ENCODE assay signal across 12 mouse cellular contexts in genomic region chr2:63452164-63452563, GRCm38 (mm10).
A peak's percentile ranks its signal among the peaks of the same experiment; 100 is the strongest.
DNase-seq lines count a peak whose midpoint lies in the region; ATAC-seq and TF ChIP-seq lines count a peak whose summit lies in the region.
"Had no signal": no experiment of that assay in that cellular context is flagged by ENCODE, and none has a peak within 500 bp of the region (broad histone marks: within the 10 kb centered on the region; RNA-seq: fewer than 3 reads in every experiment).

No protein-coding gene starts in this region.

- no peaks in the 10 kb centered on the region for H3K27me3 ChIP-seq in forebrain, embryonic 11.5 days (ENCODE audit: control insufficient read depth, insufficient read depth, low read length)
- H3K27me3 ChIP-seq in forebrain, embryonic 13.5 days = no peaks in the 10 kb centered on the region
- H3K27me3 ChIP-seq in Patski = peaks cover 7% of the 10 kb centered on the region
- H3K27me3 ChIP-seq in midbrain, postnatal 0 days (ENCODE audit: insufficient read depth, low read length) = no peaks in the 10 kb centered on the region

- CTCF ChIA-PET in Patski (lab: Charles Lee) = no interaction called here

- in situ Hi-C loops in Patski (cut with MboI; ENCODE audit: low pct_unique_long_range_greater_than_20kb) = no loop called here

- no peaks in the 10 kb centered on the region for H3K9me3 ChIP-seq in forebrain, embryonic 11.5 days (ENCODE audit: control insufficient read depth, low read length)
- no peaks in the 10 kb centered on the region for H3K9me3 ChIP-seq in forebrain, embryonic 13.5 days (replicated peaks)
- H3K9me3 ChIP-seq in midbrain, postnatal 0 days (ENCODE audit: low read length) = no peaks in the 10 kb centered on the region

- H3K4me3 ChIP-seq in forebrain, embryonic 11.5 days (ENCODE audit: low read depth, low read length) = no peak overlapping the region
- no peak overlapping the region for H3K4me3 ChIP-seq in forebrain, embryonic 13.5 days
- H3K4me3 ChIP-seq in layer of hippocampus, adult 2 months = no peak overlapping the region
- no peak overlapping the region for H3K4me3 ChIP-seq in midbrain, postnatal 0 days (ENCODE audit: low read depth, low read length)
- H3K4me3 ChIP-seq in lung, adult 2 months (replicated peaks; ENCODE audit: extremely low read depth, low read depth, low read length) = no peak overlapping the region

- no peak overlapping the region for H3K27ac ChIP-seq in forebrain, embryonic 11.5 days (ENCODE audit: low read depth, low read length)
- H3K27ac ChIP-seq in forebrain, embryonic 13.5 days = no peak overlapping the region
- no peak overlapping the region for H3K27ac ChIP-seq in layer of hippocampus, adult 2 months
- no peak overlapping the region for H3K27ac ChIP-seq in midbrain, postnatal 0 days (ENCODE audit: low read depth, low read length)
- H3K27ac ChIP-seq: liver, embryonic 14.5 days had no signal

- DNase-seq in forebrain, embryonic 11.5 days (ENCODE audit: low spot score) = no peak
- peak in 1 of 2 experiments; percentile 16 for DNase-seq in layer of hippocampus, adult 2 months (ENCODE audit: low spot score in 2 of 2)
- no peak for DNase-seq in layer of hippocampus, postnatal 10 days (ENCODE audit: low spot score in 2 of 2)
- no peak for DNase-seq in Patski (ENCODE audit: low read depth, low spot score)
- peak; percentile 69 for DNase-seq in midbrain, postnatal 0 days (ENCODE audit: low spot score)
- no peak for DNase-seq in adrenal gland, postnatal 10 days
- DNase-seq in lung, adult 2 months = no peak
- DNase-seq: kidney, adult 11 months; lung, postnatal 4 days had no signal

- H3K4me2 ChIP-seq in forebrain, embryonic 11.5 days (ENCODE audit: low read depth, low read length, severe bottlenecking) = no peak overlapping the region
- no peak overlapping the region for H3K4me2 ChIP-seq in forebrain, embryonic 13.5 days
- no peak overlapping the region for H3K4me2 ChIP-seq in midbrain, postnatal 0 days (ENCODE audit: low read depth, low read length, poor library complexity, severe bottlenecking)

- peak; percentile 84 for TF ChIP-seq CTCF in layer of hippocampus, adult 2 months (conservative IDR thresholded peaks at IDR 0.05)
- peak; percentile 24 for TF ChIP-seq CTCF in Patski (IDR thresholded peaks at IDR 0.05)
- peak; percentile 81 for TF ChIP-seq CTCF in midbrain, postnatal 0 days (IDR thresholded peaks at IDR 0.05)
- TF ChIP-seq CTCF in lung, adult 2 months (IDR thresholded peaks at IDR 0.05; ENCODE audit: insufficient read depth, low read length) = no peak

- H3K36me3 ChIP-seq in forebrain, embryonic 11.5 days (ENCODE audit: control insufficient read depth, insufficient read depth, low read length) = no peaks in the 10 kb centered on the region
- no peaks in the 10 kb centered on the region for H3K36me3 ChIP-seq in forebrain, embryonic 13.5 days (ENCODE audit: poor library complexity, severe bottlenecking)
- no peaks in the 10 kb centered on the region for H3K36me3 ChIP-seq in midbrain, postnatal 0 days (ENCODE audit: insufficient read depth, low read length)

- TF ChIP-seq POLR2A in lung, adult 2 months (IDR thresholded peaks at IDR 0.05; ENCODE audit: borderline replicate concordance, extremely low read depth, low read depth, low read length) = no peak

- WGBS in forebrain, embryonic 11.5 days = 78% methylated on average over 1 of the region's 1 CpGs
- WGBS in forebrain, embryonic 13.5 days = 73% methylated on average over 1 of the region's 1 CpGs
- WGBS in midbrain, postnatal 0 days = 82% methylated on average over 1 of the region's 1 CpGs
- 74% methylated on average over 1 of the region's 1 CpGs for WGBS in lung, adult 2 months

- 0 out of 2 replicates have a peak, but pooled peaks have one; percentile 46 for ATAC-seq in forebrain, embryonic 11.5 days (replicated peaks; ENCODE audit: low FRiP score)
- no peak for ATAC-seq in forebrain, embryonic 13.5 days
- ATAC-seq in Patski = no peak
- no peak for ATAC-seq in midbrain, postnatal 0 days (ENCODE audit: low FRiP score)
- ATAC-seq: activated CD4-positive, CD25-positive, alpha-beta regulatory T cell, adult 4 months had no signal

- H3K9ac ChIP-seq in forebrain, embryonic 11.5 days (ENCODE audit: low read length) = no peak overlapping the region
- no peak overlapping the region for H3K9ac ChIP-seq in forebrain, embryonic 13.5 days
- H3K9ac ChIP-seq in midbrain, postnatal 0 days (replicated peaks; ENCODE audit: low read length, poor library complexity, severe bottlenecking) = no peak overlapping the region
- H3K9ac ChIP-seq: liver, embryonic 14.5 days had no signal

- H3K4me1 ChIP-seq in forebrain, embryonic 11.5 days (replicated peaks; ENCODE audit: control insufficient read depth, insufficient read depth, low read length) = no peaks in the 10 kb centered on the region
- peaks cover 10% of the 10 kb centered on the region for H3K4me1 ChIP-seq in forebrain, embryonic 13.5 days
- no peaks in the 10 kb centered on the region for H3K4me1 ChIP-seq in midbrain, postnatal 0 days (ENCODE audit: insufficient read depth, low read length)
- no peaks in the 10 kb centered on the region for H3K4me1 ChIP-seq in lung, adult 2 months (ENCODE audit: control insufficient read depth, insufficient read depth, low read length)

- POLR2A ChIA-PET in Patski (lab: Charles Lee) = interaction anchor here (0.6 kb wide), 1 partner anchor 129 kb away, joined by 3 read pairs; no protein-coding TSS in a partner anchor
